Comparison of ENCODE assay signal across 31 mouse cellular contexts in the genomic region with DNA sequence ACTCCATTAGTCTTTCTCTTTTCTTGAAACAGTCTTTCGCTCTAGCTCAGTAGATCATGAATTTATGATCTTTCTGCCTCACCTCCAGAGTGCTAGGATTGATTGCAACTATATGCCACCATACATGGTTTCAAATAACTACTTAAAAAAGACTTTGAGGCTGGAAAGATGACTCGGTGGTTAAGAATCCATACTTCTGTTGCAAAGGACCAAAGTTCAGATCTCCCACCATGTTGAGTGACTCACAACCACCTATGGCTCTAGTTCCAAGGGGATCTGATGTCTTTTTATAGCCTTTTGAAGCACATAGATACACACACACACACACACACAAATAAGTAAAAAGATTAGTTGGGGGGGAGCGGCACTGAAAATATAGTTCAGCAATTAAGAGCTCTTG. TPM values are rescaled to one million over a fixed set of nuclear protein-coding genes. Genes with fewer than 3 reads are reported as not detected.
DNase-seq lines count a peak whose midpoint lies in the region; ATAC-seq and TF ChIP-seq lines count a peak whose summit lies in the region.
"Had no signal": no experiment of that assay in that cellular context is flagged by ENCODE, and none has a peak within 500 bp of the region (broad histone marks: within the 10 kb centered on the region; RNA-seq: fewer than 3 reads in every experiment).

No protein-coding gene starts in this region.

- H3K4me3 ChIP-seq in midbrain, embryonic 11.5 days (ENCODE audit: low read depth, low read length) = no peak overlapping the region
- H3K4me3 ChIP-seq in midbrain, embryonic 14.5 days (replicated peaks; ENCODE audit: low read depth, low read length) = no peak overlapping the region
- no peak overlapping the region for H3K4me3 ChIP-seq in embryonic fibroblast, embryonic 13.5 days (ENCODE audit: insufficient read depth, low read length)
- H3K4me3 ChIP-seq: embryonic facial prominence, embryonic 10.5 days; embryonic facial prominence, embryonic 12.5 days; erythroblast, embryonic 14.5 days; forebrain, embryonic 10.5 days; forebrain, embryonic 12.5 days had no signal

- 95% methylated on average over 3 of the region's 3 CpGs for WGBS in midbrain, embryonic 11.5 days
- 96% methylated on average over 3 of the region's 3 CpGs for WGBS in midbrain, embryonic 14.5 days

- H3K36me3 ChIP-seq in midbrain, embryonic 11.5 days (ENCODE audit: control insufficient read depth, insufficient read depth, low read length) = peaks cover 1% of the 10 kb centered on the region; the same call in 1 of the 2 replicates
- peaks cover 10% of the 10 kb centered on the region; the same call in 1 of the 2 replicates for H3K36me3 ChIP-seq in midbrain, embryonic 14.5 days (ENCODE audit: control insufficient read depth, insufficient read depth, low read length)

- ATAC-seq in midbrain, embryonic 11.5 days (ENCODE audit: low FRiP score) = no peak
- no peak for ATAC-seq in midbrain, embryonic 14.5 days (ENCODE audit: low FRiP score, low TSS enrichment)
- ATAC-seq: activated CD4-positive, CD25-positive, alpha-beta regulatory T cell, adult 4 months; CD4-positive, CD25-positive, alpha-beta regulatory T cell, adult 4 months; forebrain, embryonic 14.5 days; forebrain, embryonic 16.5 days; Patski had no signal

- H3K27ac ChIP-seq in midbrain, embryonic 11.5 days (ENCODE audit: low read depth, low read length) = no peak overlapping the region
- H3K27ac ChIP-seq in midbrain, embryonic 14.5 days (replicated peaks; ENCODE audit: low read depth, low read length) = no peak overlapping the region
- peak overlapping the region; percentile 41; the same call in 1 of the 2 replicates for H3K27ac ChIP-seq in embryonic fibroblast, embryonic 13.5 days (ENCODE audit: insufficient read depth, low read length)
- H3K27ac ChIP-seq: embryonic facial prominence, embryonic 10.5 days; embryonic facial prominence, embryonic 12.5 days; forebrain, embryonic 10.5 days; forebrain, embryonic 12.5 days had no signal

- no peaks in the 10 kb centered on the region for H3K9me3 ChIP-seq in midbrain, embryonic 11.5 days (ENCODE audit: control insufficient read depth, low read length)
- H3K9me3 ChIP-seq in midbrain, embryonic 14.5 days (ENCODE audit: control insufficient read depth, low read length) = no peaks in the 10 kb centered on the region
- H3K9me3 ChIP-seq: embryonic facial prominence, embryonic 10.5 days; embryonic facial prominence, embryonic 12.5 days; forebrain, embryonic 10.5 days; forebrain, embryonic 12.5 days; G1E had no signal

- H3K27me3 ChIP-seq in midbrain, embryonic 11.5 days (ENCODE audit: control insufficient read depth, insufficient read depth, low read length) = no peaks in the 10 kb centered on the region
- no peaks in the 10 kb centered on the region for H3K27me3 ChIP-seq in midbrain, embryonic 14.5 days (ENCODE audit: control insufficient read depth, insufficient read depth, low read length)
- H3K27me3 ChIP-seq: CH12.LX; embryonic facial prominence, embryonic 12.5 days; forebrain, embryonic 12.5 days; Patski had no signal

- no peak overlapping the region for H3K4me2 ChIP-seq in midbrain, embryonic 11.5 days
- H3K4me2 ChIP-seq in midbrain, embryonic 14.5 days (ENCODE audit: low read length) = no peak overlapping the region
- H3K4me2 ChIP-seq: embryonic facial prominence, embryonic 12.5 days; forebrain, embryonic 12.5 days had no signal

- peak; percentile 21 for DNase-seq in midbrain, embryonic 11.5 days (ENCODE audit: low spot score, missing footprints)
- no peak for DNase-seq in midbrain, embryonic 14.5 days
- DNase-seq in 3T3-L1 (ENCODE audit: low read depth, low spot score) = peak; percentile 92
- peak; percentile 14 for DNase-seq in Muller cell, postnatal 12 days (ENCODE audit: inconsistent ontology term)
- DNase-seq in cerebellum, postnatal 14 days = no peak
- DNase-seq in adrenal gland, postnatal 25 days = no peak
- no peak for DNase-seq in frontal cortex, adult 2 months (ENCODE audit: extremely low spot score in 1 of 2, low spot score in 1 of 2)
- DNase-seq: adrenal gland, adult 8-10 months; adrenal gland, postnatal 14 days; cerebellum, adult 11 months; cerebellum, adult 18-20 months; cerebellum, adult 8-10 months; cerebellum, adult 9-11 months; cerebellum, postnatal 25 days had no signal

- H3K4me1 ChIP-seq in midbrain, embryonic 11.5 days (ENCODE audit: control insufficient read depth, insufficient read depth, low read length) = no peaks in the 10 kb centered on the region
- H3K4me1 ChIP-seq in midbrain, embryonic 14.5 days (ENCODE audit: control insufficient read depth, insufficient read depth, low read length) = no peaks in the 10 kb centered on the region
- peaks cover 6% of the 10 kb centered on the region; the same call in 1 of the 2 replicates for H3K4me1 ChIP-seq in embryonic fibroblast, embryonic 13.5 days (ENCODE audit: control insufficient read depth, insufficient read depth, low read length)
- H3K4me1 ChIP-seq: embryonic facial prominence, embryonic 10.5 days; embryonic facial prominence, embryonic 12.5 days; forebrain, embryonic 10.5 days; forebrain, embryonic 12.5 days had no signal

- H3K9ac ChIP-seq in midbrain, embryonic 11.5 days (ENCODE audit: low read length) = no peak overlapping the region
- H3K9ac ChIP-seq in midbrain, embryonic 14.5 days (replicated peaks; ENCODE audit: low read length) = no peak overlapping the region
- H3K9ac ChIP-seq: embryonic facial prominence, embryonic 12.5 days; forebrain, embryonic 12.5 days had no signal

- TF ChIP-seq POLR2A in embryonic fibroblast, embryonic 13.5 days (IDR thresholded peaks at IDR 0.05; ENCODE audit: low read depth, low read length) = no peak

- no peak for TF ChIP-seq CTCF in embryonic fibroblast, embryonic 13.5 days (IDR thresholded peaks at IDR 0.05; ENCODE audit: borderline replicate concordance, insufficient read depth, low read length)

RNA-seq across cellular contexts. Expression of gene Chrm4, which starts 31.6 kb away (rescaled TPM):
- polyA plus RNA-seq in midbrain, embryonic 11.5 days (2014; fragmentation: Nextera tagmentation; extraction: Ambion mirVana) = 0.26 and 0.37 TPM in 2 replicates
- polyA plus RNA-seq in midbrain, embryonic 14.5 days (2014; fragmentation: Nextera tagmentation; extraction: Ambion mirVana) = 0.34 and 0.65 TPM in 2 replicates
- not detected in 2 replicates for polyA plus RNA-seq in embryonic fibroblast, embryonic 13.5 days (2011; ENCODE audit: insufficient read length, low read depth, missing spikeins)
- total RNA-seq in adrenal gland, postnatal 25 days (2021) = 0.94 and 1.7 TPM in 2 replicates
- polyA plus RNA-seq in frontal cortex, adult 2 months (2012; rRNA removed) = 36.1 and 39.2 TPM in 2 replicates
- polyA plus RNA-seq: G1E, Patski had no signal

RNA-seq across cellular contexts. Expression of gene Mdk, which starts 36.7 kb away (rescaled TPM):
- polyA plus RNA-seq in midbrain, embryonic 11.5 days (2014; fragmentation: Nextera tagmentation; extraction: Ambion mirVana) = 926 and 968 TPM in 2 replicates
- 131 and 196 TPM in 2 replicates for polyA plus RNA-seq in midbrain, embryonic 14.5 days (2014; fragmentation: Nextera tagmentation; extraction: Ambion mirVana)
- 29.2 and 148 TPM in 2 replicates for polyA plus RNA-seq in embryonic fibroblast, embryonic 13.5 days (2011; ENCODE audit: insufficient read length, low read depth, missing spikeins)
- total RNA-seq in adrenal gland, postnatal 25 days (2021) = 3.5 and 5.8 TPM in 2 replicates
- polyA plus RNA-seq in frontal cortex, adult 2 months (2012; rRNA removed) = 53.6 and 61.5 TPM in 2 replicates

RNA-seq across cellular contexts. Expression of gene Gm9821, which starts 50.1 kb away (rescaled TPM):
- 0.25 TPM in 1 of 2 replicates, not detected in the other for polyA plus RNA-seq in midbrain, embryonic 11.5 days (2014; fragmentation: Nextera tagmentation; extraction: Ambion mirVana)
- polyA plus RNA-seq in midbrain, embryonic 14.5 days (2014; fragmentation: Nextera tagmentation; extraction: Ambion mirVana) = 0.14 and 0.26 TPM in 2 replicates
- not detected in 2 replicates for polyA plus RNA-seq in embryonic fibroblast, embryonic 13.5 days (2011; ENCODE audit: insufficient read length, low read depth, missing spikeins)
- not detected in 2 replicates for total RNA-seq in adrenal gland, postnatal 25 days (2021)
- polyA plus RNA-seq in frontal cortex, adult 2 months (2012; rRNA removed) = 0.04 and 0.12 TPM in 2 replicates
- total RNA-seq: adrenal gland, adult 18-20 months; adrenal gland, adult 8-10 months; adrenal gland, postnatal 14 days; adrenal gland, postnatal 4 days had no signal
- polyA plus RNA-seq: brain, embryonic 14.5 days; cortical plate, adult 2 months; erythroblast, embryonic 14.5 days had no signal

Comparison
In these comparisons a context has a peak if more than half of its experiments do, and no peak if none do; other contexts are left out.
1. DNase-seq: peak in midbrain, embryonic 11.5 days (single experiment), 3T3-L1 (single experiment) and Muller cell, postnatal 12 days (single experiment); none in midbrain, embryonic 14.5 days (single experiment), cerebellum, postnatal 14 days (0 of 2), adrenal gland, postnatal 25 days (single experiment) and frontal cortex, adult 2 months (0 of 2).
2. RNA of gene Chrm4, which starts 31.6 kb away (polyA plus RNA-seq): 36.1 to 39.2 TPM in frontal cortex, adult 2 months; 0.26 to 0.37 TPM in midbrain, embryonic 11.5 days, 0.34 to 0.65 TPM in midbrain, embryonic 14.5 days and not detected in embryonic fibroblast, embryonic 13.5 days; every median in the first group is over 10 times any median in the second.